Comparison of ENCODE assay signal across 10 mouse cellular contexts in the genomic region with DNA sequence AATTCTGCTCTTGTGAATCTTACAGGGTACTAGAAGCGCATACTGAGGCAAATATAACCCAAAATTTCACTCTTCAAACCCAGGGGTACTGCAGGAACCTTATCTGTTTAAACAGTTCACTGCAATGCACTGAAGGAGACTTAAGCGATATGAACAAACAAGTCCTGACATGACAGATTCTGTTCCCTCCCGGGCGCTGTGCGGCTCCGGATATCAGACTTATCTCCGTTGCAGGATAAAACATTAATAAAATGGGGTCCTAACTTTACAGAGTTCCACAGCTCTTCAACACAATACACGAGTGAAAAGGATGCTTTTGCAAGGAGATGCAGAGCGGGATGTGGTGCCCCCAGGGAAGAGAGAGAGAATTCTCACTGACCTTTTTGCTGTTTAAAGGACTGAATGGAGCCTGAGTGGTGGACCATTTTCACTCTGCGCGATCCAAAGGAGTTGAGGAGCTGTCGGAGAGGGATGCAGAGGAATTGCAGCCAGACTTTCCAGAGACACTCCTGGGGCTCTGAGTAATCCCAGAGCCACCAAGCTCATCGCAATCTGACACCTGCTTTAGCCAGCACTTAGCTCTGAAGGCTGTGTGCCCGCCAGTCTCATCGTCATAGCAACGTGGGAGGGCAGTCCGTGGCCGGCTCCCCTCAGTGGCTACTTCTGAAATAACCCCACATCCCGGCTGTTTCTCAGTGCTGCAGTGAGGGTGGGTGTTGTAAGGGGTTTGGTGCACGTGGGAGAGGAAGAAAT. TPM values are rescaled to one million over a fixed set of nuclear protein-coding genes. Genes with fewer than 3 reads are reported as not detected.
DNase-seq lines count a peak whose midpoint lies in the region; ATAC-seq and TF ChIP-seq lines count a peak whose summit lies in the region.
"Had no signal": no experiment of that assay in that cellular context is flagged by ENCODE, and none has a peak within 500 bp of the region (broad histone marks: within the 10 kb centered on the region; RNA-seq: fewer than 3 reads in every experiment).

No protein-coding gene starts in this region.

- ATAC-seq in kidney, embryonic 14.5 days (ENCODE audit: low FRiP score, low TSS enrichment), result peak; percentile 99
- ATAC-seq in intestine, embryonic 15.5 days, result peak; percentile 55
- peak; percentile 51 for ATAC-seq in liver, embryonic 12.5 days

- TF ChIP-seq CTCF in cortical plate, adult 2 months (IDR thresholded peaks at IDR 0.05; ENCODE audit: extremely low read depth, insufficient read depth, low read length), result no peak
- TF ChIP-seq CTCF in gastrocnemius, adult 2 months (IDR thresholded peaks at IDR 0.05), result no peak

- peak overlapping the region; percentile 41 for H3K4me2 ChIP-seq in kidney, embryonic 14.5 days (replicated peaks; ENCODE audit: low read depth, low read length)
- H3K4me2 ChIP-seq in intestine, embryonic 15.5 days (replicated peaks), result peak overlapping the region; percentile 59
- peak overlapping the region; percentile 41 for H3K4me2 ChIP-seq in liver, embryonic 12.5 days

- peak overlapping the region; percentile 28 for H3K4me3 ChIP-seq in kidney, embryonic 14.5 days (ENCODE audit: low read length)
- peak overlapping the region; percentile 92 for H3K4me3 ChIP-seq in cortical plate, adult 2 months (ENCODE audit: insufficient read depth, low read length)
- peak overlapping the region; percentile 45 for H3K4me3 ChIP-seq in gastrocnemius, adult 2 months
- peak overlapping the region; percentile 23 for H3K4me3 ChIP-seq in intestine, embryonic 15.5 days (replicated peaks)
- no peak overlapping the region for H3K4me3 ChIP-seq in liver, embryonic 12.5 days

- H3K4me1 ChIP-seq in kidney, embryonic 14.5 days (ENCODE audit: control insufficient read depth, insufficient read depth, low read length), result no peaks in the 10 kb centered on the region
- no peaks in the 10 kb centered on the region for H3K4me1 ChIP-seq in cortical plate, adult 2 months (ENCODE audit: control insufficient read depth, insufficient read depth, low read length)
- no peaks in the 10 kb centered on the region for H3K4me1 ChIP-seq in intestine, embryonic 15.5 days (replicated peaks)
- no peaks in the 10 kb centered on the region for H3K4me1 ChIP-seq in liver, embryonic 12.5 days

- DNase-seq in kidney, adult 18-20 months, result no peak
- DNase-seq in gastrocnemius, adult 2 months, result peak; percentile 63
- peak; percentile 75 for DNase-seq in right cerebral cortex, postnatal 25 days
- no peak for DNase-seq in thymus, postnatal 14 days

- H3K36me3 ChIP-seq in kidney, embryonic 14.5 days (ENCODE audit: control insufficient read depth, insufficient read depth, low read length), result no peaks in the 10 kb centered on the region
- no peaks in the 10 kb centered on the region for H3K36me3 ChIP-seq in intestine, embryonic 15.5 days
- no peaks in the 10 kb centered on the region for H3K36me3 ChIP-seq in liver, embryonic 12.5 days

- intact Hi-C loops in gastrocnemius, adult 2 months (cut with DNase I), result no loop called here

- H3K9ac ChIP-seq in kidney, embryonic 14.5 days (ENCODE audit: low read depth, low read length), result no peak overlapping the region
- no peak overlapping the region for H3K9ac ChIP-seq in intestine, embryonic 15.5 days
- H3K9ac ChIP-seq in liver, embryonic 12.5 days, result no peak overlapping the region

- peak; percentile 72; the same call in 1 of the 2 replicates for TF ChIP-seq POLR2A in cortical plate, adult 2 months (IDR thresholded peaks at IDR 0.05; ENCODE audit: extremely low read depth, insufficient read depth, low read length)

- no peak overlapping the region for H3K27ac ChIP-seq in kidney, embryonic 14.5 days (ENCODE audit: low read depth, low read length)
- peak overlapping the region; percentile 55 for H3K27ac ChIP-seq in cortical plate, adult 2 months (ENCODE audit: insufficient read depth, low read length)
- no peak overlapping the region for H3K27ac ChIP-seq in gastrocnemius, adult 2 months
- no peak overlapping the region for H3K27ac ChIP-seq in intestine, embryonic 15.5 days
- no peak overlapping the region for H3K27ac ChIP-seq in liver, embryonic 12.5 days
- H3K27ac ChIP-seq: macrophage had no signal

- H3K9me3 ChIP-seq in kidney, embryonic 14.5 days (ENCODE audit: control insufficient read depth, low read length), result no peaks in the 10 kb centered on the region
- H3K9me3 ChIP-seq in intestine, embryonic 15.5 days, result no peaks in the 10 kb centered on the region
- no peaks in the 10 kb centered on the region for H3K9me3 ChIP-seq in liver, embryonic 12.5 days (replicated peaks)

- no peaks in the 10 kb centered on the region for H3K27me3 ChIP-seq in kidney, embryonic 14.5 days (ENCODE audit: control insufficient read depth, insufficient read depth, low read length)
- no peaks in the 10 kb centered on the region for H3K27me3 ChIP-seq in intestine, embryonic 15.5 days (replicated peaks)
- H3K27me3 ChIP-seq in liver, embryonic 12.5 days (replicated peaks), result no peaks in the 10 kb centered on the region
- H3K27me3 ChIP-seq: CH12.LX had no signal

- WGBS in kidney, embryonic 14.5 days, result 13% methylated on average over 20 of the region's 20 CpGs
- WGBS in intestine, embryonic 15.5 days, result 5% methylated on average over 20 of the region's 20 CpGs
- WGBS in liver, embryonic 12.5 days (ENCODE audit: insufficient replicate concordance), result 15% methylated on average over 20 of the region's 20 CpGs

RNA-seq across cellular contexts. Expression of gene Ano3, which starts 0.9 kb away (rescaled TPM):
- 0.40 and 0.70 TPM in 2 replicates for polyA plus RNA-seq in kidney, embryonic 14.5 days (2014; fragmentation: Nextera tagmentation; extraction: Ambion mirVana)
- polyA plus RNA-seq in cortical plate, adult 2 months (2012; rRNA removed), result 38.4 and 42.7 TPM in 2 replicates
- total RNA-seq in gastrocnemius, adult 2 months (2021), result under 1 TPM in 1 of 2 experiments, not detected in 1; 0.22 TPM
- polyA plus RNA-seq in intestine, embryonic 15.5 days (2015; fragmentation: Nextera tagmentation; extraction: Ambion mirVana), result 0.05 and 0.10 TPM in 2 replicates
- 0.02 and 0.06 TPM in 2 replicates for polyA plus RNA-seq in liver, embryonic 12.5 days (2016; fragmentation: Nextera tagmentation; extraction: Ambion mirVana)
- total RNA-seq: CH12.LX had no signal
- polyA plus RNA-seq: macrophage had no signal

Comparison
In these comparisons a context has a peak if more than half of its experiments do, and no peak if none do; other contexts are left out.
1. DNase-seq: peak in gastrocnemius, adult 2 months (single experiment) and right cerebral cortex, postnatal 25 days (single experiment); none in kidney, adult 18-20 months (single experiment) and thymus, postnatal 14 days (single experiment).
2. RNA of gene Ano3, which starts 0.9 kb away (polyA plus RNA-seq): 38.4 to 42.7 TPM in cortical plate, adult 2 months; 0.40 to 0.70 TPM in kidney, embryonic 14.5 days, 0.05 to 0.10 TPM in intestine, embryonic 15.5 days and 0.02 to 0.06 TPM in liver, embryonic 12.5 days; every median in the first group is over 10 times any median in the second.
3. Peak in every context shown above with its lines, with median percentiles within 50 percentile points of each other: ATAC-seq and H3K4me2 ChIP-seq.